Mouse (Mus musculus): ENCODE measurements at regions not wholly inside any gene's neighbourhood (a gene's known extent, or its start where the extent isn't known, plus 50 kb on each side); places are given as distances from the start of the nearest gene placed in this dataset.

- H3K9me3 ChIP-seq (ENCODE audit: low read length) = no peaks in the 10 kb centered on the region
- ATAC-seq (ENCODE audit: low FRiP score, low TSS enrichment) = no peak
- no peak overlapping the region for H3K27ac ChIP-seq (ENCODE audit: low read length)
- H3K9ac ChIP-seq (replicated peaks; ENCODE audit: low read length) = no peak overlapping the region
- H3K4me1 ChIP-seq (ENCODE audit: insufficient read depth, low read length) = no peaks in the 10 kb centered on the region
- H3K4me2 ChIP-seq (replicated peaks; ENCODE audit: low read depth, low read length) = no peak overlapping the region
- no peaks in the 10 kb centered on the region for H3K27me3 ChIP-seq (ENCODE audit: insufficient read depth, low read length)
- 88% methylated on average over 3 of the region's 3 CpGs for WGBS
- H3K4me3 ChIP-seq (ENCODE audit: low read length) = no peak overlapping the region
- H3K36me3 ChIP-seq (ENCODE audit: insufficient read depth, low read length) = no peaks in the 10 kb centered on the region
Measured at GRCm38 (mm10) chr1:120935321-120935720, 333.1 kb downstream of the En1 start.

- H3K4me2 ChIP-seq (replicated peaks; ENCODE audit: low read depth, low read length) = no peak overlapping the region
- H3K9me3 ChIP-seq (ENCODE audit: low read length) = no peaks in the 10 kb centered on the region
- no peaks in the 10 kb centered on the region for H3K27me3 ChIP-seq (ENCODE audit: insufficient read depth, low read length)
- H3K4me3 ChIP-seq (ENCODE audit: low read length) = no peak overlapping the region
- H3K4me1 ChIP-seq (ENCODE audit: insufficient read depth, low read length) = no peaks in the 10 kb centered on the region
- no peak for ATAC-seq (ENCODE audit: low FRiP score, low TSS enrichment)
- 79% methylated on average over 4 of the region's 4 CpGs for WGBS
- no peaks in the 10 kb centered on the region for H3K36me3 ChIP-seq (ENCODE audit: insufficient read depth, low read length)
- H3K9ac ChIP-seq (replicated peaks; ENCODE audit: low read length) = no peak overlapping the region
- no peak overlapping the region for H3K27ac ChIP-seq (ENCODE audit: low read length)
Measured at GRCm38 (mm10) chr1:120943711-120944110, 341.5 kb downstream of the En1 start.

GRCm38 (mm10) chr1:120946349-120946748 lies 344.1 kb downstream of the En1 start:
- no peaks in the 10 kb centered on the region for H3K27me3 ChIP-seq (ENCODE audit: insufficient read depth, low read length)
- 85% methylated on average over 4 of the region's 4 CpGs for WGBS
- no peak overlapping the region for H3K27ac ChIP-seq (ENCODE audit: low read length)
- H3K4me1 ChIP-seq (ENCODE audit: insufficient read depth, low read length) = no peaks in the 10 kb centered on the region
- no peak for ATAC-seq (ENCODE audit: low FRiP score, low TSS enrichment)
- no peak overlapping the region for H3K9ac ChIP-seq (replicated peaks; ENCODE audit: low read length)
- no peaks in the 10 kb centered on the region for H3K9me3 ChIP-seq (ENCODE audit: low read length)
- no peak overlapping the region for H3K4me2 ChIP-seq (replicated peaks; ENCODE audit: low read depth, low read length)
- no peaks in the 10 kb centered on the region for H3K36me3 ChIP-seq (ENCODE audit: insufficient read depth, low read length)
- no peak overlapping the region for H3K4me3 ChIP-seq (ENCODE audit: low read length)

GRCm38 (mm10) chr1:120961235-120961634 lies 359.0 kb downstream of the En1 start:
- Histone ChIP-seq H3K36me3 (ENCODE audit: insufficient read depth, low read length) (no peaks in the 10 kb centered on the region), H3K27ac (ENCODE audit: low read length) (no peak overlapping the region), H3K9ac (replicated peaks; ENCODE audit: low read length) (no peak overlapping the region), H3K4me2 (replicated peaks; ENCODE audit: low read depth, low read length) (no peak overlapping the region), H3K27me3 (ENCODE audit: insufficient read depth, low read length) (no peaks in the 10 kb centered on the region), H3K4me1 (ENCODE audit: insufficient read depth, low read length) (no peaks in the 10 kb centered on the region), H3K4me3 (ENCODE audit: low read length) (no peak overlapping the region), H3K9me3 (ENCODE audit: low read length) (no peaks in the 10 kb centered on the region)
- WGBS = 90% methylated on average over 1 of the region's 1 CpGs
- ATAC-seq (ENCODE audit: low FRiP score, low TSS enrichment) = no peak

GRCm38 (mm10) chr1:120961984-120962383 lies 359.8 kb downstream of the En1 start:
- Histone ChIP-seq H3K9me3 (ENCODE audit: low read length) (no peaks in the 10 kb centered on the region), H3K9ac (replicated peaks; ENCODE audit: low read length) (no peak overlapping the region), H3K4me3 (ENCODE audit: low read length) (no peak overlapping the region), H3K27ac (ENCODE audit: low read length) (no peak overlapping the region), H3K4me2 (replicated peaks; ENCODE audit: low read depth, low read length) (no peak overlapping the region), H3K36me3 (ENCODE audit: insufficient read depth, low read length) (no peaks in the 10 kb centered on the region), H3K4me1 (ENCODE audit: insufficient read depth, low read length) (no peaks in the 10 kb centered on the region), H3K27me3 (ENCODE audit: insufficient read depth, low read length) (no peaks in the 10 kb centered on the region)
- ATAC-seq (ENCODE audit: low FRiP score, low TSS enrichment) = peak; percentile 47; the same call in 1 of the 2 replicates
- whole genome bisulfite sequencing = 12% methylated on average over 8 of the region's 8 CpGs

- H3K4me3 ChIP-seq (ENCODE audit: low read length) = peak overlapping the region; percentile 33
- no peak overlapping the region for H3K27ac ChIP-seq (ENCODE audit: low read length)
- H3K4me1 ChIP-seq (ENCODE audit: insufficient read depth, low read length) = no peaks in the 10 kb centered on the region
- H3K9me3 ChIP-seq (ENCODE audit: low read length) = no peaks in the 10 kb centered on the region
- peak overlapping the region; percentile 48 for H3K4me2 ChIP-seq (replicated peaks; ENCODE audit: low read depth, low read length)
- no peaks in the 10 kb centered on the region for H3K36me3 ChIP-seq (ENCODE audit: insufficient read depth, low read length)
- peak overlapping the region; percentile 24; the same call in 1 of the 2 replicates for H3K9ac ChIP-seq (replicated peaks; ENCODE audit: low read length)
- H3K27me3 ChIP-seq (ENCODE audit: insufficient read depth, low read length) = no peaks in the 10 kb centered on the region
- peak; percentile 83 for ATAC-seq (ENCODE audit: low FRiP score, low TSS enrichment)
- 32% methylated on average over 14 of the region's 14 CpGs for WGBS
Measured at GRCm38 (mm10) chr1:120963477-120964178, 361.4 kb downstream of the En1 start.

- 48% methylated on average over 17 of the region's 17 CpGs for WGBS
- ATAC-seq (ENCODE audit: low FRiP score, low TSS enrichment) = no peak
Measured at GRCm38 (mm10) chr1:120964179-120964517, 361.9 kb downstream of the En1 start.

GRCm38 (mm10) chr1:120966132-120966531 lies 363.9 kb downstream of the En1 start:
- Histone ChIP-seq H3K27ac (ENCODE audit: low read length) (no peak overlapping the region), H3K4me2 (replicated peaks; ENCODE audit: low read depth, low read length) (no peak overlapping the region), H3K27me3 (ENCODE audit: insufficient read depth, low read length) (no peaks in the 10 kb centered on the region), H3K4me3 (ENCODE audit: low read length) (no peak overlapping the region), H3K9me3 (ENCODE audit: low read length) (no peaks in the 10 kb centered on the region), H3K4me1 (ENCODE audit: insufficient read depth, low read length) (no peaks in the 10 kb centered on the region), H3K9ac (replicated peaks; ENCODE audit: low read length) (no peak overlapping the region), H3K36me3 (ENCODE audit: insufficient read depth, low read length) (no peaks in the 10 kb centered on the region)
- no peak for ATAC-seq (ENCODE audit: low FRiP score, low TSS enrichment)
- 64% methylated on average over 3 of the region's 3 CpGs for WGBS

More at GRCm38 (mm10) chr1:120964179-120964517, 361.9 kb downstream of the En1 start:
- no peak overlapping the region for H3K27ac ChIP-seq (ENCODE audit: low read length)
- peak overlapping the region; percentile 24; the same call in 1 of the 2 replicates for H3K9ac ChIP-seq (replicated peaks; ENCODE audit: low read length)
- no peaks in the 10 kb centered on the region for H3K4me1 ChIP-seq (ENCODE audit: insufficient read depth, low read length)
- H3K27me3 ChIP-seq (ENCODE audit: insufficient read depth, low read length) = no peaks in the 10 kb centered on the region
- no peaks in the 10 kb centered on the region for H3K36me3 ChIP-seq (ENCODE audit: insufficient read depth, low read length)
- peak overlapping the region; percentile 48 for H3K4me2 ChIP-seq (replicated peaks; ENCODE audit: low read depth, low read length)
- no peaks in the 10 kb centered on the region for H3K9me3 ChIP-seq (ENCODE audit: low read length)
- peak overlapping the region; percentile 33 for H3K4me3 ChIP-seq (ENCODE audit: low read length)

GRCm38 (mm10) chr1:120974661-120975060 lies 357.7 kb downstream of the Insig2 start:
- Histone ChIP-seq H3K9ac (replicated peaks; ENCODE audit: low read length) (no peak overlapping the region), H3K4me2 (replicated peaks; ENCODE audit: low read depth, low read length) (no peak overlapping the region), H3K4me1 (ENCODE audit: insufficient read depth, low read length) (no peaks in the 10 kb centered on the region), H3K27me3 (ENCODE audit: insufficient read depth, low read length) (no peaks in the 10 kb centered on the region), H3K9me3 (ENCODE audit: low read length) (no peaks in the 10 kb centered on the region), H3K27ac (ENCODE audit: low read length) (no peak overlapping the region), H3K4me3 (ENCODE audit: low read length) (no peak overlapping the region), H3K36me3 (ENCODE audit: insufficient read depth, low read length) (no peaks in the 10 kb centered on the region)
- 86% methylated on average over 1 of the region's 1 CpGs for WGBS
- no peak for ATAC-seq (ENCODE audit: low FRiP score, low TSS enrichment)

GRCm38 (mm10) chr1:121004535-121004934 lies 327.9 kb downstream of the Insig2 start:
- H3K4me1 ChIP-seq (ENCODE audit: insufficient read depth, low read length) = no peaks in the 10 kb centered on the region
- 91% methylated on average over 7 of the region's 7 CpGs for WGBS
- no peak overlapping the region for H3K4me2 ChIP-seq (replicated peaks; ENCODE audit: low read depth, low read length)
- no peak overlapping the region for H3K9ac ChIP-seq (replicated peaks; ENCODE audit: low read length)
- H3K27ac ChIP-seq (ENCODE audit: low read length) = no peak overlapping the region
- no peaks in the 10 kb centered on the region for H3K27me3 ChIP-seq (ENCODE audit: insufficient read depth, low read length)
- H3K9me3 ChIP-seq (ENCODE audit: low read length) = peaks cover 3% of the 10 kb centered on the region; the same call in 1 of the 2 replicates
- ATAC-seq (ENCODE audit: low FRiP score, low TSS enrichment) = no peak
- no peaks in the 10 kb centered on the region for H3K36me3 ChIP-seq (ENCODE audit: insufficient read depth, low read length)
- no peak overlapping the region for H3K4me3 ChIP-seq (ENCODE audit: low read length)
